Mouse (Mus musculus) cerebellum, adult 2 months (tissue): ENCODE data around the gene Rhbdf2.

Experiments
- CTCF ChIP-seq: fragments of 200-500 bp; IDR thresholded peaks from 2 replicates; pipeline ENCODE4 v1.5.1; 2011; ENCODE audit warnings: low read depth, mild to moderate bottlenecking, control low read depth, low read length, moderate library complexity, borderline replicate concordance; ENCODE audit not compliant: insufficient read depth
- POLR2A ChIP-seq: fragments of 200-500 bp; IDR thresholded peaks from 2 replicates; pipeline ENCODE4 v1.6.1; 2011; ENCODE audit warnings: low read length, control low read depth, borderline replicate concordance; ENCODE audit not compliant: insufficient read depth

DNA sequence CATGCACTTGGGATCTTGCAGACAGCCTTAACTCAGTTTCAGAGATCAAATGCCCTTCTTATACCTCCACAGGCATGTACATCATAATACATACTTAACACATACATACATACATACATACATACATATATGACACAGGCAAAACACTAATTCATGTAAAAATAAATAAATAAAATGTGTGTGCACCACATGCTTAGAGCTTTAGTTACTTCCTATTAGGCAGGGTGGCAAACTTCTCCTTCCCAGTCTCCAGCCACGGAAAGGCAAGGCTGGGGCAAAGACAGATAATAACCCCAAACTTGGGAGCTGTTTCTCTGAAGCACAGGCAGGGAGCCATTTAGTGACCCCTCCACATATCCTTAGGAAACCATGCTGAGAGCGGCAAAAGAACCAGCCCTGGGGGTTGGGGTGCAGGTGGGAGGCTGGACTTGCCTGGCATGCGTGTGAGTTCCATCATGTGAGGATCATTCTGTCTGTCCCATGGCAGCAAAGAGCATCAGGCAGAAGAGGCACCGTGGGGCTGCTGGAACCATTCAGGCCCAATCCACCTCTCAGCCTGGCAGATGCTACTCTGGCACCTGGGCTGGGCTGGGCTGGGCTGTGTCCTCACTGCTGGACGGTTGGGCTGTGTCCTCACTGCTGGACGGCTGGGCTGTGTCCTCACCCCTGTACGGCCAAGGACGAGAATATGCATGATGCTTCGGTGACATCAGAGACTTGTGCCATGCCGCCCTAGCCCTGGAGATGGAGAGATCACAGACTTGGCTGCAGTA lies at the start of gene Rhbdf2:
- no peak for TF ChIP-seq CTCF
- TF ChIP-seq POLR2A: no peak
